Mouse (Mus musculus) cortical plate, adult 2 months (tissue): ENCODE measurements around the gene Obscn. TPM values are rescaled to one million over a fixed set of nuclear protein-coding genes. Genes with fewer than 3 reads are reported as not detected.

Experiments used
- H3K27ac ChIP-seq: fragments of 200-500 bp; 2 replicates; pipeline ENCODE4 v1.5.1; 2012; ENCODE audit warnings: low read length, control low read depth, inconsistent platforms; ENCODE audit not compliant: insufficient read depth
- H3K4me1 ChIP-seq: fragments of 200-500 bp; 2 replicates; pipeline ENCODE4 v1.6.1; 2011; ENCODE audit warnings: low read length; ENCODE audit not compliant: control insufficient read depth, insufficient read depth
- H3K4me3 ChIP-seq: fragments of 200-500 bp; 2 replicates; pipeline ENCODE4 v1.5.1; 2011; ENCODE audit warnings: mild to moderate bottlenecking, low read length, control low read depth; ENCODE audit not compliant: insufficient read depth
- CTCF ChIP-seq: fragments of 200-500 bp; IDR thresholded peaks from 2 replicates; pipeline ENCODE4 v1.5.1; 2011; ENCODE audit warnings: mild to moderate bottlenecking, control low read depth, low read length; ENCODE audit not compliant: insufficient read depth; ENCODE audit errors: extremely low read depth
- POLR2A ChIP-seq: fragments of 200-500 bp; IDR thresholded peaks from 2 replicates; pipeline ENCODE4 v1.6.1; 2011; ENCODE audit warnings: mild to moderate bottlenecking, low read length, control low read depth; ENCODE audit not compliant: insufficient read depth; ENCODE audit errors: extremely low read depth
- polyA plus RNA-seq: library from polyadenylated mRNA; depleted of rRNA; stranded (reverse); fragments of >200 nt; gene quantifications from 2 replicates; pipeline ENCODE4 v1.2.3, GENCODE M21; 2012

The Obscn gene
- polyA plus RNA-seq, 1 experiment = 2.2 TPM

DNA sequence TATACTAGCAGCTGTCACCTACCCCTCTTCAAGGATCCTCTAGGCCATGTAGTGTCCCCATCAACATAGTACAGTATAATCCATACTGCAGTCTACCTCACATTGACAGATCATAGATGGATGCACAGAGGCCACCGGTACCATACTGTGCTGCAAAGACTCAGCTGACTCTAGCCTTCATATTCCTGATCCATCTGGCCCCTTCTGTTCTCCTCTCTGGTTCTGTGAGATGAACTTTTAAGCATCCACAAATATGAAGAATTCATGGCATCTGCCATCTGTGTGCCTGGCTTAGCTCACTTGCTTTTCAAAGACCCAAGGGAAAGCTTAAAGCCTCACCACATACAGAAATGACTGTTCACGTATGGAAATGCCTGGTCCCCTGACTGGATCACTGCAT lies 65.9 kb downstream of the Obscn start:
- no peak for TF ChIP-seq CTCF
- TF ChIP-seq POLR2A = no peak
- Histone ChIP-seq H3K4me1 (peaks cover 11% of the 10 kb centered on the region), H3K4me3 (no peak overlapping the region), H3K27ac (no peak overlapping the region)

DNA sequence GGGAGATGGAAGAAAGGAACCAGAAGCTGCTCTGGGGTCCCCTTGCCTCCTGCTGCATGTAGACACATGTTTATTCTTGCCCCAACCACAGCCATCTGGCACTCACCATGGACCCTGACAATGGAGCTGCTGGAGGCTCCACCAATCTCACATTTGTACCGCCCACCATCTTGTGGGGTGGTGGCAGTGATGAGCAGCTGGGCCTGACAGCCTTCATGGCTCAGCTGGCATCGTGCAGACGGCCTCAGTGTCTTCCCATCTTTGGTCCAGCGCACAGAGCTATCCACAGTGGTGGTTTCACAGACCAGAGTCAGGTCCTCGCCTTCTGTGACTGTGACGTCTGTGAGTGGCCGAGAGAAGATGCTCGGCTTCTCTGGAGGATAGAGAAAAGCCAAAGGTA lies 67.3 kb downstream of the Obscn start:
- Histone ChIP-seq H3K4me3 (no peak overlapping the region), H3K27ac (no peak overlapping the region), H3K4me1 (peaks cover 13% of the 10 kb centered on the region)
- TF ChIP-seq CTCF (no peak), POLR2A (no peak)

DNA sequence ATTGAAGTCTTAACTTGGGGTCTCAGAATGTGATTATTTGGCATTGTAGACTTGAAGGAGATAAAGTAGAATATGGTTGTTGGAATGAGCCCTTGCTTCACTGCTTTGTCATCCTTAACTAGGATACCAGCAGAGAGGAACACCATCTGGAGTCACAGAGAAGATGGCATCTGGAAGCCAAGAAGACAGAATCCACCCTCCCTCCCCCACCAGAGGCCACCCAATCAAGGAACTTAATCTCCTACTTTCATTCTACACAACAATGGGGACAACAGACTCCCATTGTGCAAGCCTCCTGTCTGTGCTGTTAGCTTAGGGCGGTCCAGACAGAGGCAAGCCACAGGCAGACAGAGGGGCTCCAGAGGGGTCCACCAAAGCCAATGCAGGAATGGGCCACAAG lies 67.8 kb downstream of the Obscn start:
- TF ChIP-seq POLR2A = no peak
- H3K4me1 ChIP-seq = peaks cover 13% of the 10 kb centered on the region
- H3K4me3 ChIP-seq = no peak overlapping the region
- H3K27ac ChIP-seq = no peak overlapping the region

DNA sequence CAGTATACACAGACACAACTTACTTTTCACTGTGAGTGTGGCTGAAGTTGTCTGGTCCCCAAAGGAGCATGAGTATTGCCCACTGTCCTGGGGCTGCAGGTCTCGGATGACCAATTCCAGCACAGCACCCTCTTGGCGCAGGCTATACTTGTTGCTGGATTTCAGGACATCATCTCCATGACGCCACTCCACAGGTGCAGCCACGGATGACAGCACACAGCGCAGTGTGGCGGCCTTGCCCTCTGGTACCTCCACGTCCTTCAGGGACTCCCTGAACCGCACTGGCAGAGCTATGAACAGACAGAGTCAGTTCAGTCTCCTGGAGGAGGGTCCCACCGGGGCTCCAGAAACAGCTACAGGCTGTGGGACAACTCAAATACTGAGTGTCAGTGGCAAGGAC lies 68.3 kb downstream of the Obscn start:
- TF ChIP-seq POLR2A (no peak), CTCF (no peak)
- H3K4me3 ChIP-seq = no peak overlapping the region
- H3K4me1 ChIP-seq = peaks cover 13% of the 10 kb centered on the region
- H3K27ac ChIP-seq = 0 out of 2 replicates have a peak overlapping the region, but pooled peaks have one; percentile 39

DNA sequence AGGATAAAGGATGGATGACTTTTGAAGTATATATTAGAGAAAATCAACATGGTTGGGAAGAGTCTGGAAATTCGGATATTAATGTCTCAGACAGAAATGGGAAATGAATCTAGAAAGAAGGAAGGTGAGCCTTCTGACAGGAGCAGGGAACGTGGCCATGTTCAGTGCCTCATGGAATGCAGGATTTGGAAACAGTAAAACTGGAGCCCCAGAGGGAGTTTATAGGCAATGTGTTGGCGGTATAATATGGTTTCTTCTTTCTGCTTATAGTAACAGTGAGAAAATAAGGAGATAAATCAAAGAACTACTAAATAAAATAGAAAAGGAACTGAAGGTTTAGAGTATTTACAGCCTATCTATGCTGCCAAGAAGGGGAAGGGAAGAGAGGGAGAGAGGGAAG lies 78.2 kb downstream of the Obscn start:
- no peak overlapping the region for H3K27ac ChIP-seq
- TF ChIP-seq POLR2A (no peak), CTCF (no peak)
- H3K4me3 ChIP-seq = no peak overlapping the region
- H3K4me1 ChIP-seq = no peaks in the 10 kb centered on the region

DNA sequence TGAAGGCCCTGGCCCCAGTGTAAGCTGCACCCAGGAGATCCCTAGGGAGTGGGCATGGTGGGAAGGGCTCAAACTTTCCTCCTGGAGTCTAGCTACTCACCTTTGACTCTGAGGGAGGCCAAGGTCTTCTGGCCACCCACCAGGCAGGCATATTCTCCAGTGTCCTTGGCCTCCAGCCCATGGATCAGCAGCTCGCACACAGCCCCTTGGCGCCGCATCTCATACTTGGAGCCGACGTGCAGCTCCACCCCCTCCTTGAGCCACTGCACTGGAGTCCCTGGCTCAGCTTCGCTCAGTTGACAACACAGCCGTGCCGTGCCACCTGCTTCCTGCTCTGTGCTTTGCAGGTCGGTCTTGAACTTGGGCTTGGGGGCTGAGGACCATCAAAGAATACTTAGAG lies 85.2 kb downstream of the Obscn start:
- Histone ChIP-seq H3K4me3 (no peak overlapping the region), H3K27ac (no peak overlapping the region), H3K4me1 (no peaks in the 10 kb centered on the region)
- TF ChIP-seq POLR2A (no peak), CTCF (no peak)

DNA sequence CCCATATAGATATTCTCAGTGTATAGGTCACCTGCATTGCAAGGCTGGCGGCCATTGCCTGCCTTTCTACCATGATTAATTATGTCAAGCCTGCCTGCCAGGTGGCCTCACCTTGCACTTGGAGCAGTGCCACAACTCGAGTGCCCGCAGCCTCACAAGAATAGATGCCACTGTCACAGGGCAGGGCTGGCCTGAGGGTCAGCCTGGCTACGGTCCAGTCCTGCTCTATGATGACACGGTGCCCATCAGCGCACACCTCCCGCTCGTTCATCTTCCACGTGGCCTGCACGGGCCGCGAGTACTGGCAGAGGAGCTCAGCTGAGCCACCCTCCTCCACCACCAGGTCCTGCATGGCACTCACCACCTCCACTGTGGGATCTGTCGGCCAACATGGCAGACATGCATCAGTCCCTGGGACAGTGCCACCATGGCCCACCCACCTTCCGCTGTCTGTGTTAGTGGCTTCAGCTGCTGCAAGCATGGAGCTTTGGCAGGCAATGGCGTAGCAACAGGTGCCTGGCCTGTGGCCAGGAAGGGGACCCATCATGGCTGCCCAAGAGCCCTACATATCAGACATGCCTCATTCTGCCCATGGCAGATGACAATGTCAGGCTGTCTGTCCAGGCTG lies 91.4 kb downstream of the Obscn start:
- no peak overlapping the region for H3K27ac ChIP-seq
- TF ChIP-seq CTCF (no peak), POLR2A (no peak)
- H3K4me1 ChIP-seq = no peaks in the 10 kb centered on the region
- H3K4me3 ChIP-seq = no peak overlapping the region

DNA sequence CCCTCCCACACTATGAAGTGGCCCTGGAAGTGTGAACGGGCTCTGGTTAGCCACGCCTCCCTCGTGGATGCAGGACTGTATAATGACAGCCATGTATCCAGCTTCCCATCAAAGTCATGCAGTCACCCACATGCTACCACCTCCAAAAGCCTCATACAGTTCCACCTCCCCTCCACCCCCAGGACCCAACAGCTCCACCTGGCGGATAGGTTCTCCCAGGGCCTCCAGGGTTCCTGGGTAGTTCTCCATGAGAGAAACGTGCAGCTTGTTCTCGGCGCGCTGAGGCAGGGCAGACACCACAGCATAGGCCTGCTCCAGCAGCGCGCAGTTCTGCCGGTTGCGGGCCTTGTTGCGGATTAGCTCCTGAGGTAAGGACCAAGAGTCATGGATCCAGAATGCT lies 107.2 kb downstream of the Obscn start:
- TF ChIP-seq CTCF (no peak), POLR2A (no peak)
- Histone ChIP-seq H3K4me1 (no peaks in the 10 kb centered on the region), H3K27ac (no peak overlapping the region), H3K4me3 (no peak overlapping the region)

DNA sequence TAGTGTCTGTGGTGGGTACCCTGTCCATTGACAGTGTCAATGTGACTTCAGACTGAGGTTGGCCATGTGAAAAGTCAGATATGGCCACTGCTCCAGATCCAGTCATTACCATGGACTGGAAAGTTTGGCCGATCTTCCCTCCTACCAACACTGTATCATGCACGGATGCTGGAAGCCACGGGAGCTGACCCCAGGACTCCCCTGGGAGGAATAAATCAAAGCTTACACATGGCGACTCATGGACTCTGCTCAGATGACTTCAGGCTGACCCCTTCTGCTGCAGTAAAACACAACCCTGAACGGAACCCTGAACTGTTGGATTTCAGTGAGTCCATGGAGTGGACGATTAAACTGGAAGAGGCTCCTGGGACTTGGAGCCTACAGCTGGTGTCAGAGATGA lies 109.8 kb downstream of the Obscn start:
- Histone ChIP-seq H3K4me3 (no peak overlapping the region), H3K27ac (no peak overlapping the region), H3K4me1 (no peaks in the 10 kb centered on the region)
- no peak for TF ChIP-seq POLR2A
- TF ChIP-seq CTCF = no peak

DNA sequence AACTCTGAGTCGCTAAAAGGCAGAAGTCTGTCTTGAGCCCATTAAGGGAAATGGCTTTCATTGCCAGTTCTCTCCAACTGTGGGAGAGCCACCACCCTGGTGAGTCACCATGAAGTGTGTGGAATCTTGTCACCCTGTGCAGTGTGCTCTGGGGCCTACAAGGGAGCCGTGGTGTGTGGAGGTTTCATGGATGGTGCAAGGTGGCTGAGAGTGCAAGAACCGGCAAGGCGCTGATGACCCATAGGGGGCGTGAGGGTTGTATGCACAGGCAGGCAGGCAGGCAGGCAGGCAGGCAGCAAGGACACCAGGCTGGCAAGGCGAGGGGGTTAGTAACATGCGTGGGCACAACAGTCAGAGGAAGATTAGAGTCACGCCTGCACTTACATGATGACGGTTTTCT lies 121.2 kb downstream of the Obscn start:
- 0 out of 2 replicates have a peak overlapping the region, but pooled peaks have one; percentile 1 for H3K27ac ChIP-seq
- H3K4me1 ChIP-seq = peaks cover 3% of the 10 kb centered on the region; the same call in 1 of the 2 replicates
- H3K4me3 ChIP-seq = no peak overlapping the region
- TF ChIP-seq CTCF = peak; percentile 38; the same call in 1 of the 2 replicates
- TF ChIP-seq POLR2A = no peak
